Mouse (Mus musculus): ENCODE measurements at regions not wholly inside any gene's neighbourhood (a gene's known extent, or its start where the extent isn't known, plus 50 kb on each side); places are given as distances from the start of the nearest gene placed in this dataset.

DNA sequence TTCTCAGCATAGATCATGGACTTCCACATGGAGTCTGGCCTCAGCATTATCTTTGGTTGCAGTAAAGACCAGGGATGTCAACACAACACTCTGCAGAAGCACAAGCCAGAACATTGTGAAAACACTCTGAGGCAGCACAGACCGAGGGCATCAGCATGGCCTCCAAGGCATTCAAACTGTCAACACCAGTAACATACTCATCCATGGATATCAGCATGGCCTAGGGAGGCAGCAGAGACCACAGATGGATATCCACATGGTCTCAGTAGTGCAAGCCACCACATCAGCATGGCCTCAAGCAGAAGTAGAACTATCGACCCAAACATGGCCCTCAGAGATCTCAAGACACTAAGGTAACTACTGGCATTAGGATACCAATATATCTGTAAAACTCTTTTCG is 935.8 kb downstream of the Slitrk1 start:
- DNase-seq (ENCODE audit: low read depth, low spot score) = no peak

DNA sequence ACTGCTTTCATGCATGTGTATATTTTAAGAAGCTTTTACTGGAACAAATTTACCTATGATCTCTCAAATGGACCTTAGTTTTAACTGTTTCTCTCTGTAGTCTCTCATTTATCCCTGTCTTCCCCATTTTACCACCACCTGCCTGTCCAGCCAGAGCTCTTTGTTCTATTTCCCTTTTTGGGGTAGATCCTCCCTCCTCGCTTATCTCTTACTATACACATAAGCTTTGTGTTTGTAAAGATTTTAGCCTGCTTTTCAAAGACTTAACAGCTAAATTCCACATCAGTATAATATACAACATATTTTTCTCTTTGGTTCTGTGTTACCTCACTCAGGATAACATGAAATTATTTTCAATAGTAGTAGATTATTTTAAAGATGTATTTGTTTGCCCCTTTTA is 961.9 kb downstream of the Slitrk1 start:
- DNase-seq (ENCODE audit: low read depth, low spot score) = no peak

DNA sequence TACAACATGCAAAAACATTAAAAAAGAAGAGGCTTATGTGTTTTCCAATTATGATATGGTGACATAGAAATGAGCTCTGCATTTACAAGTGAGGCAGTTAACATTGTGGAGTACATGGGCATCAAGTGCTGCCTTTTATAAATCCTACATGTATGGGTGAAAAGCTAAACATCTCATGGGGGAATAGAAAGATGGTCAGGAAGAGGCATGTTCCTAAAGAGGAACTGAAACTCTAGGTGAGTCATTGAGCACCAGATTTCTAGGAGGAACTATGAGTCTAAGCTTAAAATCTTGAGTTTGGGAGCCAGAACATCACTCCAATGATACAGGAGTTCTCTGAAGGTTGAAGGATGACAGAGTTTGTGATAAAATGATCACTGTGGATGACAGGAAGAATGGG is 1010.2 kb downstream of the Slitrk1 start:
- DNase-seq (ENCODE audit: low read depth, low spot score) = no peak

DNA sequence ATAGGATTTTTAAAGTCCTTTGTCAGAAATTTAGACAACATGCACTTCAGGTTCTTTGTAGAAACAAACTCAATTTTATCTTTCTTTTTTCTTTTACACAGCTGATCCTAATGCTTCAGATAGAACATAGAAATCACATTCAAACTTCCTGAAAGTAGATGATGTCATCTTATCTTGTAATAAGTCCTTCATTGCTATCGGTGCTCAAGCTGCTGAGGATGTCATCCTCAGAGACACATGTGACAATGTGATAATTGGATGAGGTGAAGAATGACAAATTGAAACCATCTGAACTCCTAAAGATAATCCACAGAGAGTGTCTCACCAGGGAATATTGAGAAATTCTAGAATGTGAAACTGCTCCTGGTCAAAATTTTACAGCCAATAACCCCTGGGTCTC is 1012.1 kb downstream of the Slitrk1 start:
- DNase-seq (ENCODE audit: low read depth, low spot score) = no peak

DNA sequence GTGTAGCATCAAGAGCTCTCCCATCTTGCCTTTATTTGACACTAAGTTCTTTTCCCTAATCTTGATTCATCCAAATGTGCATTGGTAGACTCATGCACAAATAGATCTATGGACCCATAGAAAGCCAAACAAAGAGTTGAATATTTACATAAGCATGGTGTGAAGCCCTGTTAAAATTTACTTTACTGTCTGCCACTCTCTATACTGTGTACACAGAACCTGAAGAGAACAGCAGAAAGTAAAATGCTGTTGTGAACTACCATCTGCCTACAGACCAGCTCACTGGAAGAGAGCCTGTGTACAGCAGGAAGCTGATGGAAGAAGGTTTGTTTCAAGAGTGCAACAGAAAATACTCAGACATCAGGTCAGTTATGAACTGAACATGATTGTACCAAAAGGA is 1053.1 kb downstream of the Slitrk1 start:
- no peak for DNase-seq (ENCODE audit: low read depth, low spot score)

DNA sequence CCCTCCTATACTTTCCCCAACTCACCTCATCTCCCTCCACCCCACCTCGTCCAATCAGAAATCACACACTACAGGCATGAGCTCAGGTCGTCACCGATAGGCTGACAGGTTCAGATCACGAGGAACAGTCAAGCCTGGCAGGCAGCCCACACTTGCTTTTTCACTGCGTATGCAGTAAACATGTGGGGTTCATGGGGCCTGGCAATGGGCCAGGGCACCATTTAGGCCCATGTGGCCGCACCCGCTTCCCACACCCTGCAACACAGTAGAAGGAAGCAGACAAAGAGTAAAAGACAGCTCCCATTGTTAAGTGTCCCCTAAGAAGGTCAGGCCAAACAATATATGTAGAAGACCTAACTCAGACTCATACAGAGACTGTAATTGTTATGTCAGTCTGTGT is 1064.3 kb downstream of the Slitrk1 start:
- no peak for DNase-seq (ENCODE audit: low read depth, low spot score)

DNA sequence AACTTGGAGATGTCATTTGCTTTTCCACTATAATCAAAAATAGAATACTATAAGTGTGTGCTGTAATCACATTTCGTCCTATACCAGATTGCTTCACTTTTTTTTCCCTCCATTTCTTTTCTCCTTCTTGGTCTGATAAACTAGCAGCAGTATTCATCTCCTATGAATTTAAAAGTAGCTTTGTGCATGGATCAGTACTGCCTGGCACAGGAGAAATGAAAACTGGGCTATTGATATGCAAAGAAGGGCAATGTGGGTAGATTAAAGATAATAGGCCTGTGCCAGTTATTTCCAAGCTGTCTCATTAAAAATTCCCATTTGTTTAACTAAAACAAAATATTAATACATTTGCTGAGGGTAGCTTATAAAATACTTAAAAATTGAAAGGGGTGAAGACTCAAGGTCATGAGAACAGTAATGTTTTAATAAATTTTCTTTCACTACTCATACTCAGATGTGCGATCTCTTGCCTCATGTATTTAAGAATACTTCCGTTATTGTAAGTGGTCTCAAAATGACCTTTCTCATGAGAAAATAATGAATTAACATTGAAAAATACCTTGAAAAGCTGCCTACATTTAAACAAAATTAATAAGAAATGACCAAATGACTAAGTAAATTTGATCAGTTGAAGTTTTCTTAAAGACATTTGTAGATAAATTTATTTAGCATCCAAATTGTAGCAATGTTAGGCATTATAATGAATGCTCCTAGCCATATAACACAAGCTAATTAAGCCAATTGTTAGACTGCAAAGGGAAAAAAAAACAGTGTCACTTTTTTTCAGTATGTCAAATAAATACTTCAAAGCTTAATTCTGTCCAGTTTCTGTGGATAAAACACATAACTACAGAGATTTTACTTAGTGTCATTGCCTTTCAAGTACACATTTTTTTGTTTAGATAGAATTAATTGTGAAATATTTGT is 1068.4 kb downstream of the Slitrk1 start:
- no peak for DNase-seq (ENCODE audit: low read depth, low spot score)

DNA sequence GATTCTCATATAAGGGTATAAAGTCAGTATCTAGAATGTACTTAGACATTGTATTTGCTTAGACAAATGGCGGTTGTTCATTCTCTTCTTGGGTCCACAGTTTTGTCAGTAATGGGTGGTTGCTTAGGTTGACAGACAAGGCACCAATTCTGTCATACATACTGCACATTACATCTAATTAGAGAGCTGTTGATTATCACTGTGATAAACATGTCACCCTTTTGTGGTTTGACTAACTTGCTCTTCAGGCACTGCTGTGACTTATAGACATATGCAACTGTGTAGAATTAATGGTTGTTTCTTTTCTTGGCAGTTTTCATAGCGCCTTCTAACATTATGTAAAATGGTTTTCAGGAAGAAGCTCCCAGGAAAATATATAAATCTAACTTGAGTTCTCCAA is 1069.4 kb downstream of the Slitrk1 start:
- no peak for DNase-seq (ENCODE audit: low read depth, low spot score)

DNA sequence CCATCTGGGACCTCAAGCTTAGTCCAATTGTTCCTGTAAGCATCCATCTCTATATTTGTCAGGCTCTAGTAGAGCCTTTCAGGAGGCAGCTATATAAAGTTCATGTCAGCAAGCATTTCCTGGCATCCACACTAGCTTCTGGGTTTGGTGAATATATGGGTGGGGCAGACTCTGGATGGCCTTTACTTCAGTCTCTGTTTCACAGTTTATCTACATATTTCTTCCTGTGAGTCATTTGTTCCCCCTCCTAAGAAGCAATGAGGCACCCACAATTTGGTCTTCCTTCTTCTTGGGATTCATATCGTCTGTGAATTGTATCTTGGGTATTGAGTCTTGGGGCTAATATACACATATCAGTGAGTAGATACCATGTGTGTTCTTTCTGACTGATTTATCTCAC is 1081.0 kb downstream of the Slitrk1 start:
- DNase-seq (ENCODE audit: low read depth, low spot score) = no peak

DNA sequence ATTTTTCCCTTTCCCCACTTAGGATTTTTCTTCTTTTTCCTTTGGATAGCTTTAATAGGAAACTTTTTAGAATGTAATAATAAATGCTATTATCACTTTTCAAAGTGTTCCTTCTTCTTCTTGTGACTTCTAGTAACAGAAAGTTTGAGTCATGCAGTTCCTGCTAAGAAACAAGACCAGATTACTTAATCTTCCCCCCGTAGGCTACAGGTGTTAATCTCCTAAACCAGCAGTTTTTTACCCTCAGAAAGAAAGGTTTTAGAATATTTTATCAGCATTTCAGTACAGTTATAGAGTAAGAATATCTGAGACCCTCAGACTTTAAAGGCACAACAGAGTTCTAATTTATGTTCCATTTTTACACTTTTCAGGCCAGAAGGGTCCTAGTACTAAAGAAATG is 1128.7 kb downstream of the Slitrk1 start:
- DNase-seq (ENCODE audit: low read depth, low spot score) = no peak
